Mouse (Mus musculus) ES-E14 (cell line): ENCODE data around the gene 6430531B16Rik.

Source experiments
- CHD2 ChIP-seq: IDR thresholded peaks from 2 replicates; pipeline ENCODE4 v1.6.1; 2014; ENCODE audit warnings: mild to moderate bottlenecking, low read depth, low read length, inconsistent platforms
- HCFC1 ChIP-seq: IDR thresholded peaks from 2 replicates; pipeline ENCODE4 v1.6.1; 2012; ENCODE audit warnings: low read length, inconsistent platforms, borderline replicate concordance; ENCODE audit not compliant: insufficient read depth
- MAFK ChIP-seq: IDR thresholded peaks from 2 replicates; pipeline ENCODE4 v1.6.1; 2014; ENCODE audit warnings: mild to moderate bottlenecking, low read depth, low read length, inconsistent platforms; ENCODE audit not compliant: insufficient read depth
- ZNF384 ChIP-seq: IDR thresholded peaks from 2 replicates; pipeline ENCODE4 v1.6.1; 2012; ENCODE audit warnings: low read depth, low read length, inconsistent platforms

- no peak for TF ChIP-seq MAFK
- TF ChIP-seq HCFC1 = no peak
- TF ChIP-seq ZNF384 = no peak
- TF ChIP-seq CHD2 = no peak
These were observed 3.1 kb downstream of the 6430531B16Rik start for GRCm38 (mm10) chr7:139975471-139975870.
